Mouse (Mus musculus) thymus, postnatal 10 days (tissue): ENCODE measurements around the gene Scn9a.

Experiments
- DNase-seq, 2 experiments: peaks; one replicate each; pipeline ENCODE4 v3.0.0; 2021; ENCODE audit warnings: low spot score in 2 of 2

Gene Scn9a

DNA sequence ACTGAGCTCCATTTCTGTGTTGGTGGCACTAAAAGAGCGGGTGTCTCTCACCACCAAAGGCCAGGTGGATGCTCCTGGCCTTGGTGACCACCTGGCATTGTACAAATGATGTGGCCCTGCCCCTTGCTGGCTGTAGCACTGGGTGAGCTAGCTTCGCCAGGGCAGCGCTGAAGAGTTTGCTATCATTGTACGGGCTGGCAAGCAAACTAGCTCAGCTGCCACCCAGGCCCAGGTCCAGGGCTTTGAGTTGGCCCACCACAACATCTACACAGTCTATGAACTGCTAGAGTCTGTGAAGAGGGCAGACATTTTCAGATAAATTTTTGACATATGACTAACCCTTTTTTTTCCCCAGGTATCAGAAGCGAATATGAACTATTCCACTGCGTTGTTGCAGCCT lies 170.8 kb downstream of the Scn9a start:
- no peak for DNase-seq

DNA sequence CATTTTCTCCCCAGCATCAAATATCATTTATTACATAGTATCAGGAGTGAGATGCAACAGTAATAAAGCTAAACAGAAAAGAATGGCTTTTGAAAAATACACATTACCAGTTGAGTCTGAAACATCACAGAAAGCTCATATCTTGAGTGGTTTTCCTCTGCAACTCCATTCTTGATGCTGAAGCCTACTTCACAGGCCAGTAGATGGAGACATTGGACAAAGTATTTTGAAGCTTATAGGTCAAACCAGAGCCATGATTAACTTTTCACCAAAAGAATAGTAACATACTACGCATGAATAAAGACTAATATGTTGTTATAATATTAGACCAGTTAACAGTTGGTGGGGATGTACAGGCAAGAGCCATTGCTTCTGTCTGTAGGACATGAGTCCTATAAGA lies 172.3 kb downstream of the Scn9a start:
- DNase-seq, result no peak

- DNase-seq, result no peak
Observed at GRCm38 (mm10) chr2:66440711-66441110, 194.1 kb downstream of the Scn9a start, which contains the start of gene Scn1a. Scn1a (minus strand) TSS chr2:66440840.

GRCm38 (mm10) chr2:66439764-66440471 lies 194.8 kb downstream of the Scn9a start:
- DNase-seq, result no peak

DNA sequence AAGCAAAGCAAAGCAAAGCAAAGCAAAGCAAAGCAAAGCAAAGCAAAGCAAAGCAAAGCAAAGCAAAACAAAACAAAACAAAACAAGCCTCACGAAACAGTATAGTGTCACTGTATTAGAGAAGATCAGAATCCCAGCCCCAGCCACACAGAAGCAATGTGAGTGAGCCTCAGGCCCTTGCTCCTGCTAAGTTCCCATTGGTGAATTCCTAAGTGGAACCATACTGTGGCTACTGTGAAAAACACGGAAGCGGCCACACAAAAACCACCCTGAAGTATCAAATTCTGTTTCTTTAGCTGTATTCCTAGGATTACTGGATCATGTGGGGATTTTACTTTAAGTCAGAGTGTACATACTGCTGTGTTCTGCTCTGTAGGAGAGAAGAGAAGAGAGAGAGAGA lies 198.5 kb downstream of the Scn9a start:
- no peak for DNase-seq
